Mouse (Mus musculus) frontal cortex, postnatal 14 days (tissue): Measurements from ENCODE around the gene Bhlhe40.

ENCODE experiments used
- DNase-seq, 2 experiments: peaks; one replicate each; pipeline ENCODE4 v3.0.0; 2022; ENCODE audit warnings: low spot score in 2 of 2

Gene Bhlhe40

GRCm38 (mm10) chr6:108663241-108664194 lies 3.1 kb downstream of the Bhlhe40 start:
- no peak for DNase-seq

DNA sequence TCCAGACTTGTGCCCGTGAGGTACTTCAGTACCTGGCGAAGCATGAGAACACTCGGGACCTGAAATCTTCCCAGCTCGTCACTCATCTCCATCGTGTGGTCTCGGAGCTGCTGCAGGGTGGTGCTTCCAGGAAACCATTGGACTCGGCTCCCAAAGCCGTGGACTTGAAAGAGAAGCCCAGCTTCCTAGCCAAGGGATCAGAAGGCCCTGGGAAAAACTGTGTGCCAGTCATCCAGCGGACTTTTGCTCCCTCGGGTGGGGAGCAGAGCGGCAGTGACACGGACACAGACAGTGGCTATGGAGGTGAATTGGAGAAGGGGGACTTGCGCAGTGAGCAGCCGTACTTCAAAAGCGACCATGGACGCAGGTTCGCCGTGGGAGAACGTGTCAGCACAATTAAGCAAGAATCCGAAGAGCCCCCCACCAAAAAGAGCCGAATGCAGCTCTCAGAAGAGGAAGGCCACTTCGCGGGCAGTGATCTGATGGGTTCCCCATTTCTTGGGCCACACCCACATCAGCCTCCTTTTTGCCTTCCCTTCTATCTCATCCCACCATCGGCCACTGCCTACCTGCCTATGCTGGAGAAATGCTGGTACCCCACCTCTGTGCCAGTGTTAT lies 4.2 kb downstream of the Bhlhe40 start:
- no peak for DNase-seq

DNA sequence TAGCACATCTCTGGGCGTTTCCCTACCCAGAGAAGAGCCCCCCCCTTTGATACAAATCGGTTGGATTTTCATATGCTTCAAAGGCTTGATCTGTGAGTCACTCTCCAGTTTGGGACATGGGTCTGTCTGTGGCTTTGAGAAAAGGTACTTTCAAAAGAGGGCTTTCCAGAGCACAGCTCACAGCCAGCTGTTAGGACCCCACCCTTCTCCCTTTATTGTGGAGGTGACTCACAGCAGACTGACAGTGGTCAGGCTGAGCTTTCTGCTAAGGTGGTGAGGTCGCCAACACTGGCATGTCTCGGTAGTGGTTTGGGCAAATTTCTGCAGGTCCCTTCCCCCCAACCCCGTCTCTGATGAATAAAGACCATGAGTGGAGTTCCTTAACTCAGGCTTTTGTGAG lies 5.2 kb downstream of the Bhlhe40 start:
- DNase-seq: no peak

DNA sequence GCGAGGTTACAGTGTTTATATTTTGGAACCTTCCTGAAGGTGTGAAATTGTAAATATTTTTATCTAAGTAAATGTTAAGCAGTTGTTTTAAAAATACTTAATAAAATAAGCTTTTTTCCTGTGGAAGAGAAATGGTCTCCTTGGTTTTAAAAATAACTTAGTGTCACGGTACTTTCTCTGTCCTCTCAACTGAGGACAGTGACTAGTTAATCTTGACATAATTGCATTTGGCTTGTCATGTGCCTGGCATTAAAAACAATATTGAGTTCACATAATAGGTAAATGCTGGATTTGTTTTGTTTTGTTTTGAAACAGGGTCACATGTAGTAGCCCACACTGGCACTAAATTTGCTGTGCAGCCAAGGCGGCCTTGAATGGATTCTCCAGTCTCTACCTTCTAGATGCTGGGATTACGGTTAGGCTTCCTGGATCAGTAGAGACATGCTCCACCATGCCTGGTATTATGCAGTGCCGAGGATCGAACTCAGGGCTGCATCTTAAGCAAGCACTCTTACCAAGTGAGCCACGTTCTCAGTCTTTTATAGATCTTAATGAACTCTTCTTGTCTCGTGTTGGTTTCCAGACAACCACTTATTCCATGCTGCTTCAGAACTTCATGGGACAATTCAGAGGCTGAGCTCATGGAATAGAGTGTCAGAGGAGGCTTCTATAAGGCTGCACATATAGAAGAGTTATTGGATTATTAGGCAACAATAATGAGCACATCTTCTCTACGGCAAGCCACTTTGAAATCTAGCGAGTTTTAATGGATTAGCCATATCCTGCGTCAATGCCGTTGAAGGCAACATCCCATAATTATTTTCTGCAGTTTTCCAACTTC lies 6.4 kb downstream of the Bhlhe40 start:
- DNase-seq: no peak

GRCm38 (mm10) chr6:108667599-108668021 lies 7.2 kb downstream of the Bhlhe40 start:
- DNase-seq: no peak

DNA sequence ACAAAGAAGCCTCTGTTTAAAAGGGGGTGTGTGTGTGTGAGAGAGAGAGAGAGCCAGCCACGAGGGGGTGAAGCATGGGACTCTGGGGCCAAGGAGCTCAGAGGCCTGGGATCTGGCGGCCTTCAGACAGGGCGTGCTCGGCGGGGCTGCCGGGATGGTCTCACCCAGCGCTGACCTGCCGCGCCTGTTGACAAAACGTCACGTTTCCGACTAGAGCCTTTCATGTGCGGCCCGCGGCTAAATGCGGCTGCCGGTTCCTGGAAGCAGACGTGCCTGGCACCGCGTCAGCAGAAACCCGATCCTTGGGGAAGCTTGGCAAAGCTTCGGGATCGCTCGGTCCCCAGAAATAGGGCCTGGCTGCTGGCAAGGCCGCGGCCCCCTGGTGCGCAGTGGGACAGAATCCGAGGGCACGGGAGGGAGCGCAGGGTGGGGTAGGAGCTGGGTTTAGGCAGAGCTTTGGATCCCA lies 7.9 kb downstream of the Bhlhe40 start:
- DNase-seq: peak; percentile 71 to 76

DNA sequence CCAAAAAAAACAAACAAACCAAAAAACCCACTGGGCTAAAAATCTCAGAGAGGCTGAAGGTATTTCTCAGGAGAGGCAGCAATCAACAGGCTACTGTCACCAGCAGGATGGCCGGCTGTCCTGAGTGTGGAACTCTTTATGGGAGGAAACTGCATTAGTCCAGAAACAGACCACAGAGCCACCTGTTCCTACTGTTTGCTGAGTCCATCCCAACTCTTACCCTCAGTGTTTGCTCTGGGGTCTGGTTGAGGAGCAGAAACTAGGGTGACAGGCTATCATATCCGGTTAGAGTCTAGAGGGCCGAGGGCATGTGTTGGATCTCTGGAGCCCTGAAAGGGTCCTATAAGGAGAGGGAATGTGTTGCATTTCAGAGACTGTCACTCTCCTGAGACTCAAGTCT lies 9.8 kb downstream of the Bhlhe40 start:
- no peak for DNase-seq

- DNase-seq: no peak
These were observed 10.4 kb downstream of the Bhlhe40 start for GRCm38 (mm10) chr6:108670821-108671220.

- no peak for DNase-seq
These were observed 11.7 kb downstream of the Bhlhe40 start for GRCm38 (mm10) chr6:108672094-108672493.

DNA sequence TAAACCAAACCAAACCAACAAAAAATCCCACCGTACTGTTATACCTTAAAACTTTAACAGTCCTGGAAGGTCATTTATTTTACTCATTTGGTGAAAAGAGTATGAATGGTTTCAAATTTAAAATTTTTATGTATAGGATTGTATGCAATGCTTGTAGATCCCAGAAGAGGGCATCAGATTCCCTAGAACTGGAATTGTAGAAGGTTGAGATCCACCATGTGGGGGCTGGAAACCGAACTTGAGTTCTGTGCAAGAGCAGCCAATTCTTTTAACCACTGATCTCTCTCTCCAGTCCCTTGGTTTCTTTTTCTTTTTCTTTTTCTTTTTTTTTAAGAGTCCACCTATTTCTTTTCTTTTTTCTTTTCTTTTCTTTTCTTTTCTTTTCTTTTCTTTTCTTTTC lies 13.8 kb downstream of the Bhlhe40 start:
- DNase-seq: no peak

GRCm38 (mm10) chr6:108676783-108677340 lies 16.4 kb downstream of the Bhlhe40 start:
- DNase-seq: no peak

GRCm38 (mm10) chr6:108677697-108678096 lies 17.3 kb downstream of the Bhlhe40 start:
- DNase-seq: no peak

DNA sequence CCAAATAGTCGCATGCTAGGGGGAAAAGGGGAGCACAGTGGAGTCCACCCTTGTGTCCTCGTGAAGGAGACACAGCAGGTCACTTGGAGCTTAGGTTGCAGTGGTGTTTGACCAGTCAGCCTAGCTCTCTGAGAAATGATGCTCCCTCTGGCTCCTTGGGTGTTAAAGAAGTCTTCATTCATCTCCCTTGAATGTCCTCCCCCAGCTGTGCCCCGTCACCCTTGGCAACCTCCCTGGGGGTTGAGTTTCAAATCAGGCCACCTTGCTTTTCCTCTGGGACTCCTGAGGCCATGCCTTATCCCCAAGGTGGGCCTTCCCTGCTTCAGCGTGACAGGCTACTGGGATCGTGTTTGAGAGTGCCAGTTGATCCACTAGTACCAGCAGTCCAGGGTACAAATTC lies 17.8 kb downstream of the Bhlhe40 start:
- DNase-seq: no peak

- no peak for DNase-seq
These were observed 20.1 kb downstream of the Bhlhe40 start for GRCm38 (mm10) chr6:108680503-108680902.

DNA sequence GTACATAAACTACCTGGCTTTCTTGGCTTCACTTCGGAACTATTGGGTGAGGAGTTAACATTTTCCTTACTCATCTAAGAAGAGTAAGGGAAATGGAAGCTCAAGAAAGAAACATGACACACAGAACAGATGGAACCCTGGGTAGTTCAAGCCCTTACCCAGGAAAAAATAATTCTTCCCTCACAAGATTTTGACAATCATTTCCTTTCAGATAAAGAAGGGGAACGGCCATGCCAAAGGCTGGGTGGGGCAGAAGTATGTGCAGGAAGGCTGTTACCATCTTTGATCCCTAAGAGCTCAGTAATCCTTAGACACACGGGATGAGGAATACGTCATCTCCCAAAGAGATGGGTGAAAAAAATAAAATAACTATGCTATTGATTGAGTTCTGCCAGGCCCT lies 20.7 kb downstream of the Bhlhe40 start:
- no peak for DNase-seq

DNA sequence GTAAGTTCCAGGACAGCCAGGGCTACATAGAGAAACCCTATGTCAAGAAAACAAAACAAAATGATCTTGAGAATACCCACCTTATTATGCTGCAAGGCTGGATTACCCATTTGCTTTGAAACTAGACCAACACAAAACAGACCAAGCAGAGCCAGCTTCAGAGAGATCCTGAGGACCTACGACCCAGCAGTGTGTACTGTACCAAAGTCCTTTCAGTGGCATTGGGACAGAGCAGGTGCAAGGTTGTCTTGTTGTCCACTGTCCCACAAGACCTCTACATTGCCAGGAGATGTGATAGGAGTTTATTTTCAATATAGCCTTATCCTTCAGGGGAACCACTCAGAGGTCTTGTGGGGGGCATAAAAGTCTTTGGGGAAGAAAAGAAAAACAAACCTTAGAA lies 22.7 kb downstream of the Bhlhe40 start:
- DNase-seq: no peak

- no peak for DNase-seq
These were observed 24.0 kb downstream of the Bhlhe40 start for GRCm38 (mm10) chr6:108684430-108684829.

DNA sequence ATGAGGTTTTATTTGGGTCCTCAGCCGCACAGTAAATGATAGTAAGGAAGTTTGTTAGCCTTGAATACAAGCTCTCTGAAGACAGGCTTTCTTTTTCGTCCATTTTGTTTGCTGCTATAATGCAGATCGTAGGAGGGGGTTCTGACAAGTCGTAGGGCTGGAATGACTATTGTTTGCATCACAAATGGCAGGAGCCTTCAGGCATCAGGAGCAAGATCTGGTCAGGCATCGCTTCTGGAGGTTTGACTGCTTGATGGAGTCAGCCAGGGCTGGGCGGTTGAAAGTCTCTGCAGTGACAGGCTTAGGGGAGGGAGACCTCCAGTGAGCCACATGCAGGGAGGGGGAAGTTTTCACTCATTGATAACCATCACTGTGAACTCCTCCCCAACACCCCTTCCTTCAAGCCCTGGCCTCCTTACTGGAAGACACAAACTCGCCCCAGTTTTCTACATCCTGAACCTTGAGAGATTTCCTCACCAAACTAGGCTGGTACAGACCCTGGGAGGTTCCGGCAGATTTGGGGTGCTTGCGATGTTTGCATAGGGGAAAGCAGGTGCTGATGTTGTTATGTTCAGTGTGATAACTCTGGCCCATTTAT lies 25.4 kb downstream of the Bhlhe40 start:
- no peak for DNase-seq

- DNase-seq: no peak
These were observed 26.5 kb downstream of the Bhlhe40 start for GRCm38 (mm10) chr6:108686930-108687329.

- DNase-seq: no peak
These were observed 27.9 kb downstream of the Bhlhe40 start for GRCm38 (mm10) chr6:108688344-108688743.

- DNase-seq: no peak
These were observed 32.6 kb downstream of the Bhlhe40 start for GRCm38 (mm10) chr6:108692986-108693385.
